Mouse (Mus musculus) cerebellum, adult 18-20 months (tissue): ENCODE measurements around the gene Arfip1.

Experiments used
- DNase-seq, 2 experiments: peaks; one replicate each; pipeline ENCODE4 v3.0.0; 2021

The Arfip1 gene

GRCm38 (mm10) chr3:84449015-84449414 is 133.4 kb downstream of the Arfip1 start:
- no peak for DNase-seq

- no peak for DNase-seq
These were observed 134.6 kb downstream of the Arfip1 start for GRCm38 (mm10) chr3:84447803-84448202.
